Mouse (Mus musculus) bone marrow macrophage, adult 2 months (primary cell): Measurements from ENCODE around the gene Fgfr2.

Experiments used
- CTCF ChIP-seq: IDR thresholded peaks from 2 replicates; pipeline ENCODE4 v1.5.1; 2012; ENCODE audit warnings: low read depth, mild to moderate bottlenecking, low read length, moderate library complexity
- POLR2A ChIP-seq: IDR thresholded peaks from 2 replicates; pipeline ENCODE4 v1.6.1; 2012; ENCODE audit warnings: mild to moderate bottlenecking, low read depth, low read length, borderline replicate concordance

DNA sequence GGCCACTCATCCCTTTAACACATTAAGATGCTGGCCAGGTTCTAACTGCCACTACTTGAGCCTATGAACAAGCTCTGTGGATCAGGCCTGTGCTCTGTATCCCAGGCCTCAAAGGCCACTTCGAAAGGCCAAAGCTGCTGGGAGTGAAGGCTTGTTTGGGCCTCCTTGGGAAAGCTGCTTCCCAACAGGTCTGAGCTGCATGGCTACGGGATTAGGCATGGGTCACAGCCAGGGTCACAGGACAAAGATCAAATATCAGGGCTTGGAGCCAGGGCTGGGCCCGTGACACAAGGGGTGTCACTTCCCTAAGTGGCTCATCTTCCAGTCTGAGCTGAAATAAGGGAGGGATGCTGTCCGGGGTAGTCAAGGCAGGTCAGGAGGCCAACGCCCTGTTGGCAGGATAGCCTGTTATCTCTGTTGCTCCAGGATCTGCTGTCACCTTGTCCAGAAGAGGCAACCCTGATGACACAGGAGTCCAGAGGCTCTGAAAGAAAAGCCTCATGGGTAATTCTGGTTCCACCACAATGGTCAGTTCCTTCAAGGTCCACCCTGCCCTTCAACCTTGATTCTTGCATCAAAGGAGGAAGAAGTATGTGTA is 1313.5 kb downstream of the Fgfr2 start:
- TF ChIP-seq POLR2A (no peak), CTCF (no peak)
